Mouse (Mus musculus): ENCODE measurements at regions not wholly inside any gene's neighbourhood (a gene's known extent, or its start where the extent isn't known, plus 50 kb on each side); places are given as distances from the start of the nearest gene placed in this dataset.

- TF ChIP-seq TAL1 (IDR thresholded peaks at IDR 0.05; ENCODE audit: low read length), result no peak
- TF ChIP-seq ELF1 (IDR thresholded peaks at IDR 0.05; ENCODE audit: low read depth, low read length), result no peak
- no peak for TF ChIP-seq USF1 (IDR thresholded peaks at IDR 0.05; ENCODE audit: low read depth, low read length)
- H3K79me2 ChIP-seq (ENCODE audit: control insufficient read depth, insufficient read depth, low read length, poor library complexity), result no peaks in the 10 kb centered on the region
- no peaks in the 10 kb centered on the region for H3K36me3 ChIP-seq (ENCODE audit: control insufficient read depth in 1 of 2, insufficient read depth in 2 of 2, low read length in 2 of 2)
- no peaks in the 10 kb centered on the region for H3K27me3 ChIP-seq (ENCODE audit: control insufficient read depth in 1 of 2, insufficient read depth in 2 of 2, low read length in 2 of 2)
- no peak overlapping the region for H3K4me3 ChIP-seq (ENCODE audit: control insufficient read depth in 1 of 2, insufficient read depth in 1 of 2, low read depth in 2 of 2, low read length in 2 of 2)
- H3K9ac ChIP-seq (ENCODE audit: control insufficient read depth, low read depth, low read length, poor library complexity, severe bottlenecking), result no peak overlapping the region
- H3K27ac ChIP-seq (ENCODE audit: control insufficient read depth, low read depth, low read length), result no peak overlapping the region
- H3K9me3 ChIP-seq (replicated peaks; ENCODE audit: insufficient read depth, low read length), result no peaks in the 10 kb centered on the region
- H3K4me1 ChIP-seq (ENCODE audit: control insufficient read depth in 1 of 2, insufficient read depth in 2 of 2, low read length in 2 of 2), result no peaks in the 10 kb centered on the region
- no peak for DNase-seq (ENCODE audit: low read depth, low spot score)
Observed at GRCm38 (mm10) chr13:114641688-114642390, 176.2 kb upstream of the Mocs2 start.

- TF ChIP-seq MAX (IDR thresholded peaks at IDR 0.05; ENCODE audit: low read length), result no peak
- no peak for TF ChIP-seq EP300 (IDR thresholded peaks at IDR 0.05; ENCODE audit: low read depth in 1 of 2, low read length in 2 of 2)
- H3K36me3 ChIP-seq (ENCODE audit: control insufficient read depth in 1 of 2, insufficient read depth in 2 of 2, low read length in 2 of 2), result no peaks in the 10 kb centered on the region
- H3K9me3 ChIP-seq (replicated peaks; ENCODE audit: insufficient read depth, low read length), result no peaks in the 10 kb centered on the region
- H3K79me2 ChIP-seq (ENCODE audit: control insufficient read depth, insufficient read depth, low read length, poor library complexity), result no peaks in the 10 kb centered on the region
- no peak overlapping the region for H3K27ac ChIP-seq (ENCODE audit: control insufficient read depth, low read depth, low read length)
- H3K4me3 ChIP-seq (ENCODE audit: control insufficient read depth in 1 of 2, insufficient read depth in 1 of 2, low read depth in 2 of 2, low read length in 2 of 2), result no peak overlapping the region
- no peaks in the 10 kb centered on the region for H3K4me1 ChIP-seq (ENCODE audit: control insufficient read depth in 1 of 2, insufficient read depth in 2 of 2, low read length in 2 of 2)
- DNase-seq (ENCODE audit: low read depth, low spot score), result no peak
- H3K9ac ChIP-seq (ENCODE audit: control insufficient read depth, low read depth, low read length, poor library complexity, severe bottlenecking), result no peak overlapping the region
- H3K27me3 ChIP-seq (ENCODE audit: control insufficient read depth in 1 of 2, insufficient read depth in 2 of 2, low read length in 2 of 2), result no peaks in the 10 kb centered on the region
Observed at GRCm38 (mm10) chr13:114642901-114643491, 175.0 kb upstream of the Mocs2 start.

GRCm38 (mm10) chr13:114643521-114643920 is 174.5 kb upstream of the Mocs2 start:
- no peaks in the 10 kb centered on the region for H3K9me3 ChIP-seq (replicated peaks; ENCODE audit: insufficient read depth, low read length)
- H3K79me2 ChIP-seq (ENCODE audit: control insufficient read depth, insufficient read depth, low read length, poor library complexity), result no peaks in the 10 kb centered on the region
- no peak for DNase-seq (ENCODE audit: low read depth, low spot score)
- no peak overlapping the region for H3K27ac ChIP-seq (ENCODE audit: control insufficient read depth, low read depth, low read length)
- no peaks in the 10 kb centered on the region for H3K4me1 ChIP-seq (ENCODE audit: control insufficient read depth in 1 of 2, insufficient read depth in 2 of 2, low read length in 2 of 2)
- no peak for TF ChIP-seq MXI1 (IDR thresholded peaks at IDR 0.05; ENCODE audit: low read depth, low read length)
- no peak for TF ChIP-seq CHD1 (IDR thresholded peaks at IDR 0.05; ENCODE audit: low read depth, low read length)
- no peak for TF ChIP-seq JUND (IDR thresholded peaks at IDR 0.05; ENCODE audit: low read depth, low read length)
- TF ChIP-seq TAL1 (IDR thresholded peaks at IDR 0.05; ENCODE audit: low read length), result no peak
- no peak for TF ChIP-seq POLR2A (IDR thresholded peaks at IDR 0.05; ENCODE audit: control insufficient read depth in 1 of 2, insufficient read depth in 1 of 2, low read depth in 1 of 2, low read length in 2 of 2, poor library complexity in 1 of 2)
- no peak for TF ChIP-seq ZNF384 (IDR thresholded peaks at IDR 0.05; ENCODE audit: low read depth, low read length)
- no peak for TF ChIP-seq MEF2A (IDR thresholded peaks at IDR 0.05; ENCODE audit: extremely low read depth, insufficient replicate concordance, low read depth, low read length, poor library complexity, severe bottlenecking)
- no peak for TF ChIP-seq RCOR1 (IDR thresholded peaks at IDR 0.05; ENCODE audit: low read depth, low read length)
- TF ChIP-seq SMC3 (IDR thresholded peaks at IDR 0.05; ENCODE audit: low read depth, low read length), result no peak
- no peak for TF ChIP-seq EP300 (IDR thresholded peaks at IDR 0.05; ENCODE audit: low read depth in 1 of 2, low read length in 2 of 2)
- no peak for TF ChIP-seq TBP (IDR thresholded peaks at IDR 0.05; ENCODE audit: low read depth, low read length)
- TF ChIP-seq NELFE (IDR thresholded peaks at IDR 0.05; ENCODE audit: low read depth, low read length), result no peak
- H3K27me3 ChIP-seq (ENCODE audit: control insufficient read depth in 1 of 2, insufficient read depth in 2 of 2, low read length in 2 of 2), result no peaks in the 10 kb centered on the region
- no peaks in the 10 kb centered on the region for H3K36me3 ChIP-seq (ENCODE audit: control insufficient read depth in 1 of 2, insufficient read depth in 2 of 2, low read length in 2 of 2)
- H3K4me3 ChIP-seq (ENCODE audit: control insufficient read depth in 1 of 2, insufficient read depth in 1 of 2, low read depth in 2 of 2, low read length in 2 of 2), result no peak overlapping the region
- no peak overlapping the region for H3K9ac ChIP-seq (ENCODE audit: control insufficient read depth, low read depth, low read length, poor library complexity, severe bottlenecking)

All from MEL (cell line).